Mouse (Mus musculus) layer of hippocampus, postnatal 25 days (tissue): ENCODE measurements around the gene Nat8f1. TPM values are rescaled to one million over a fixed set of nuclear protein-coding genes. Genes with fewer than 3 reads are reported as not detected.
A peak's percentile ranks its signal among the peaks of the same experiment; 100 is the strongest.
"Not testable (repeated sequence)": the region's sequence is repeated elsewhere in the genome, so short reads cannot be mapped to it uniquely, and the experiment has no call there.

ENCODE experiments used
- DNase-seq, 2 experiments: peaks; one replicate each; pipeline ENCODE4 v3.0.0; 2022; ENCODE audit warnings: mixed read lengths in 2 of 2, low spot score in 1 of 2; ENCODE audit errors: extremely low spot score in 1 of 2
- total RNA-seq, 2 experiments: library from RNA; stranded (reverse); gene quantifications; 2 replicates each; pipeline ENCODE4 v1.2.3; 2021

The Nat8f1 gene
- total RNA-seq: 10 to 100 TPM; 29.6 to 32.7 TPM

DNA sequence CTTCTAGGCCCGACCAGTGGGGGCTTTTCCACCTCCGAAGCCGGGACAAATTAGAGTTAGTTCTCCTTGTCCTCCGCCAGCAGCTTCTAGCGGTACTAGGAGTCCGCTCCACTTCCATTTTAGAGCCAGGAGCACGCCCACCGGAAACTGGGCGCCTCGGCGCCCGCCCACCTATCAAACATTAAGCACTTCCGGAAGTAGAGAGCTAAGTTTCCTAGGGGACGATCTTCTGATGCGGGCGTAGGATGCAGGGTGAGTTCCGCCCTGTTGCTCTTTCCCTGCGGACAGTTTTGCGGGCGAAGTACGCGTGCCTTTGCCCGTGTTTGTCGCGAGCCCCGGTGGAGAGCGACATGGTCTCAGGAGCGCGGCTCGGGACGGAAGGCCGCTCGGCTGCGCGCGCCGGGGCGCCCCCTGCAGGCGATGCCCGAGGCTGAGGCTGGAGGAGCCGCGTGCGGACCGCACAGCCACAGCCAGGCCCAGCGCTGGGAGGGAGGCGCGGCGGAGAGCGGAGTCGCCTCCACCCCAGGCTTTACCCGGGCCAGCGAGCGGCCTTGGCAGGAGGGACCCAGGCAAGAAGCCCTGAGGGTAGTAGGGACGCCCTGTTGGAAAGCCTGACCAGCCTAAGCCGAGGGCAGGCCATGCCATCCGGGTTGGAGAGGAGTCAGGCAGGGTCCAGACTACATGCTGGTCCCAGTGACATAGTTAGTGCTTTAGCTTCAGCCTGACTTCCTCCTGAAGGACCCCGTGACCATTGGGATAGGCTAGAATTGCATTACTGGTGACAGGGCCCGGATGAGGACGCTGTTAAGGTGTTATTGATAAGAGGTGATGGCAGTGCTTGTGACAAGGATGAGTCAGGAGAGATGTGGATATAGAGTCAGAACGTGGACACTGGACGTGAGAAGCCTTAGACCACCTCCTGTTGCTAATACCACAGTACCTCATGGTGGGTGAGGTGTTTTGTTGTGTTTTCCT lies at the start of gene Nat8f1:
Gene Nat8f1, minus strand, starts transcription at position 149 of the 975 bp plus-strand sequence.
- DNase-seq: peak; percentile 65 to 83

DNA sequence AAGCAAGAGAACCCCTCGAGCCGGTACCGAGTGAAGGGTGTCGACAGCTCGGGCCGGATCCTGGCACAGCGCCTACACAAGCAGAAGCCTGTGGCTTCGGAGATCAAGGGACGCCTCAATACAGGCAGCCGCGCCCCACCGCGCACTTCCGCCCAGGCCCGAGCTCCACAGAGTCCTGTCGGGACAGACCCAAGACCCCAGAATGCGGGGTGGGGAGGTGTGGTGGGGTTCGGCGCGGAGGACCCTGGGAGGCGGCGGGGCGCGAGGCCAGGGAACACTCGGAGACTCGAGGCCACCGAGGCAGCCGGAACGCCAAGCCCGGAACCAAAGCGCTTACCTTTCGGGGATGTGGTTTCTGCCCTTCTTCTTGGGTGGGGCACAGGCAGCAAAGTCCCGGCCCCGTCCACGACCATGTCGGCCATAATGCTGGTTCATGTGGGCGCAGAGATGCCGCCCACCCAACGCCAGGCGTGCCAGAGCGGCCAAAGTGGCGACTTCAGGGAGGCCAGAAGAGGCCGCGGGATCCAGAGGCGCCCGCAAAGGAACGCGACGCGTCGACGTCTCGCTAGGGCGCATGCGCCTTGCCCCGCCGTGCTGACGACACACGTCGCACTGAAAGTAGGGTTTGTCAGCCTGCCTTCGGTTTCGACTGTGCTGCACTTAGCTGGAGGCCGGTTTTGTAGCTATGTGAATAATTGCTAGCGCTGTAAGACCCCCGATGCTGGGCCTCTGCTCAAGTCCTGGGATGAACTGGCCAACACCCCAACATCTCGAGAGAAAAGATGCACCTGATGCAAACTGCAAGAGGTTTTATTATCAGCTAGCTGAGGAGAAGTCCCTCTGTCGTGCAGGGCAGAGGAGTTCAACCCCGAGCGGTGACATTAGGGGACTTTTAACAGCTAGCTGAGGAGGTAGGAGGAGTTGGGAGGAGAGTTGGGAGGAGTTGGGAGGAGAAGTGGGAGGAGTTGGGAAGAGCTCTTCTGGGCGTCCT lies 45.9 kb upstream of the Nat8f1 start, which contains the start of gene Dusp11:
Gene Dusp11, minus strand, starts transcription at position 567 of the 991 bp plus-strand sequence.
- DNase-seq: peak; percentile 92 to 94

- DNase-seq: no peak
Measured at GRCm38 (mm10) chr6:85957581-85957980, 42.1 kb upstream of the Nat8f1 start.

DNA sequence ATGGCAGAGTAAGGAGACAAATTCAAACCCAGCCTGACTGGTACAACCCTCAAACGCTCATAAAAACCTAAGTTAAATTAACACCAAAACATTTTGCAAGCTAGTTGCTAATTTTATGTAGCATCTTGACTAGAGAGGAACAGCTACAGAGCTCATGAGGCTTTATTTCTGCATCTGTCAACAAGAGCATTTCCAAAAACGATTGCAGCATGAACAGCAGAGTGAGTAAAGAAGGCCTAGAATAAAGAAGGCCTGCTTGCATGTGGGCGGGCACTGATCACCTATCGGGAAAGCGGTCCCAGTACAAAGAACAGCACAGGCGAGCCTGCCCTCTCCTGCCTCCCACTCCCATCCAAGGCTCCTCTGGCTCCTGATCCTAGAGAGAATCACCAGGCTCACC lies 33.1 kb upstream of the Nat8f1 start:
- DNase-seq: no peak

- DNase-seq: no peak
Measured at GRCm38 (mm10) chr6:85942469-85942868, 27.0 kb upstream of the Nat8f1 start.

DNA sequence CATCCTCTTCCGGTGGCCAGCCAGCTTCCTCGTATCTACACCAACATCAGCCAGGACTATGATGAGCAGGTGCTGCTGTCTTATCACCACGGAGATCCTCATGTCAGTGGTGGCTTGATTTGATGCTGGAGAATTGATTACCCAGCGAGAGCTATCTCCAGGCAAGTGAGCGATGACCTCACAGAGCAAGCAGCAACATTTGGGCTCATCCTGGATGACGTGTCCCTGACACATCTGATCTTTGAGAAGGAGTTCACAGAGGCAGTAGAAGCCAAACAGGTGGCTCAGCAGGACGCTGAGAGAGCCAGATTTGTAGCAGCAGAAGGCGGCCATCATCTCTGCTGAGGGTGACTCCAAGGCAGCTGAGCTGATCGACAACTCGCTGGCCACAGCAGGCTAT lies 23.2 kb upstream of the Nat8f1 start:
- DNase-seq: no peak

DNA sequence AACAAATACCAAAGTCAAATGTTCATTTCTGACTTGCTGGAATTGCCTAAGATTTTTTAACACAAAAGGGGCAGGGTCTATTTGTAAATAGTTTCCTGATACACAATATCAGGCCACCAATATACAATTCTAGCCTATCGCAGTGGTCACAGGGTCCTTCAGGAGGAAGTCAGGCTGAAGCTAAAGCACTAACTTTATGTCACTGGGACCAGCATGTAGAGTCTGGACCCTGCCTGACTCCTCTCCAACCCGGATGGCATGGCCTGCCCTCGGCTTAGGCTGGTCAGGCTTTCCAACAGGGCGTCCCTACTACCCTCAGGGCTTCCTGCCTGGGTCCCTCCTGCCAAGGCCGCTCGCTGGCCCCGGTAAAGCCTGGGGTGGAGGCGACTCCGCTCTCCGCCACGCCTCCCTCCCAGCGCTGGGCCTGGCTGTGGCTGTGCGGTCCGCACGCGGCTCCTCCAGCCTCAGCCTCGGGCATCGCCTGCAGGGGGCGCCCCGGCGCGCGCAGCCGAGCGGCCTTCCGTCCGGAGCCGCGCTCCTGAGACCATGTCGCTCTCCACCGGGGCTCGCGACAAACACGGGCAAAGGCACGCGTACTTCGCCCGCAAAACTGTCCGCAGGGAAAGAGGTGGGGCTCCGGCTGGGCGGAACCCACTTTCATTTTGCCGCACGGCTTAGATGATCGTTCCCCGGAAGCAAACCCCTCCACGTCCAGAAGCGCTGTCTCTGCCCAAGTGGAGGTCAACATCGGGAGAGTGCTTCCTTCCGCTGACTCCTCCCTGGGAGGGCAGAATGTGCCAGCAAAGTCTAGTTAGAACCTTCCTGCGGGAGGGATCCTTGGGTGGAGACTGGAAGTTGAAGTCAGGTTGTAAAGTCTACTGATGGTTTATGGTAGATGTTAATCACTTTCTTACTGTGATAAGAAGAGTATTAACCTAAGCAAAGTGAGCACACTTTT lies 21.3 kb upstream of the Nat8f1 start:
- DNase-seq: peak; percentile 66 to 74

- DNase-seq: no peak
Measured at GRCm38 (mm10) chr6:85935646-85936045, 20.2 kb upstream of the Nat8f1 start.

DNA sequence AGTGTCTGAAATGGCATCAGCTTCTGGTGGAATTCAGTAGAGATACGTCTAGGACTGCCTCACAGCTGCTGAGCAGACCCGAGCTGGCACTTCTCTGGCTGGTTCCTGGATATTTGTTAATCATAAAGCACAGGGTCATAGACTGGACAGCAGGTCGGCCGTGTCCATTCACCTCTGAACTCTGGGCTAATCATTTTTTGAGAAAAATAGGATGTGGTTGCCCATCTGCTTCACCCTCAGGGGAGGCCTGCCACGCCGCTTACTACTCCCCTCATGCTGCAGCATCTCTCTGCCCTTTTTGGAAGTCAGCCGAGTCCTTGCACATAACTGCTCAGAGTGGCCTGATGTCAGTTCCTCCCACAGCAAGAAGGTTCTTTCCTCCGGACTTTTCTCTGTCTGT lies 18.6 kb upstream of the Nat8f1 start:
- DNase-seq: no peak

DNA sequence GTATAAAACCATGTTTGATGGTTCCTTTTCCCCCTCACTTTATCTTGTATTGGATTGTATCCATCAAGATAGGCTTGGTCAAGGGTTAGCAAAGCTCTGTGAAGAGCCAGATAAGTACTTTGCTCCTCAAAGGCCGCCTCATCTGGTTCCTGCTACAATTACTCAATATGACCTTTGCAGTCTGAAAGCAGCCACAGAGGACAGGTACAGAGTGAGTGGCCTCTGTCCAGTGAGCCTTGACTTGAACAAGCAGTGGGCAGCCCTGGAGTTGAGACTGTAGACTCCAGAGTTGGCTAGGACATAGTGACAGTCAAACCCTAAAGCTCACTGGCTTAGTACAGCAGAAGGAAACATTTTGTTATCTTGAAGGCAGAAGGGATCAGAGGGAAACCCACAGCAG lies 13.8 kb upstream of the Nat8f1 start:
- no peak for DNase-seq

GRCm38 (mm10) chr6:85927476-85928464 lies 12.3 kb upstream of the Nat8f1 start:
- no peak for DNase-seq

- no peak for DNase-seq
Measured at GRCm38 (mm10) chr6:85926709-85927108, 11.2 kb upstream of the Nat8f1 start.

DNA sequence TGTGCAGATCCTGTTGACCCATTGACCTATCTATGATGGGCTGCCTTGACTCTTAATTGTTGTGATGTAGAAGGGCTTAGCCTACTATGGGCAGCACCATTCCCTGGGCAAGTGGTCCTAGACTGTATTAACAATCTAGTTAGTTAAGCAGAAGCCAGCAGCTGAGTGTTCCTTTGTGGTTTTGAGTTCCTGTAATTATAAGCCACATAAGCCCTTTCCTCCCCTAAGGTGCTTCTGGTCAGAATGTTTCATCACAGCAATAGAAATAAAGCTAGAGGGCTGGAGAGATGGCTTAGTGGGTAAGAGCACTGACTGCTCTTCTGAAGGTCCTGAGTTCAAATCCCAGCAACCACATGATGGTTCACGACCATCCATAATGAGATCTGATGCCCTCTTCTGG lies 8.2 kb upstream of the Nat8f1 start:
- no peak for DNase-seq

- DNase-seq: no peak
Measured at GRCm38 (mm10) chr6:85919401-85919800, 3.9 kb upstream of the Nat8f1 start.

GRCm38 (mm10) chr6:85918341-85918740 lies 2.9 kb upstream of the Nat8f1 start:
- not testable (repeated sequence) for DNase-seq

- DNase-seq: no peak
Measured at GRCm38 (mm10) chr6:85916596-85916995, 1.1 kb upstream of the Nat8f1 start.

- DNase-seq: no peak
Measured at GRCm38 (mm10) chr6:85915141-85915538, 347 bp downstream of the Nat8f1 start.

GRCm38 (mm10) chr6:85911587-85911986 lies 3.9 kb downstream of the Nat8f1 start, which contains the start of gene Tprkb:
Gene Tprkb (plus strand): TSS chr6:85911865.
- DNase-seq: no peak
